Mouse (Mus musculus): ENCODE data around the gene Gm49325. TPM values are rescaled to one million over a fixed set of nuclear protein-coding genes. Genes with fewer than 3 reads are reported as not detected.

Gene Gm49325
- polyA plus RNA-seq (2015; fragmentation: Nextera tagmentation; extraction: Ambion mirVana) = 1.9 TPM in 1 of 2 replicates, not detected in the other

DNA sequence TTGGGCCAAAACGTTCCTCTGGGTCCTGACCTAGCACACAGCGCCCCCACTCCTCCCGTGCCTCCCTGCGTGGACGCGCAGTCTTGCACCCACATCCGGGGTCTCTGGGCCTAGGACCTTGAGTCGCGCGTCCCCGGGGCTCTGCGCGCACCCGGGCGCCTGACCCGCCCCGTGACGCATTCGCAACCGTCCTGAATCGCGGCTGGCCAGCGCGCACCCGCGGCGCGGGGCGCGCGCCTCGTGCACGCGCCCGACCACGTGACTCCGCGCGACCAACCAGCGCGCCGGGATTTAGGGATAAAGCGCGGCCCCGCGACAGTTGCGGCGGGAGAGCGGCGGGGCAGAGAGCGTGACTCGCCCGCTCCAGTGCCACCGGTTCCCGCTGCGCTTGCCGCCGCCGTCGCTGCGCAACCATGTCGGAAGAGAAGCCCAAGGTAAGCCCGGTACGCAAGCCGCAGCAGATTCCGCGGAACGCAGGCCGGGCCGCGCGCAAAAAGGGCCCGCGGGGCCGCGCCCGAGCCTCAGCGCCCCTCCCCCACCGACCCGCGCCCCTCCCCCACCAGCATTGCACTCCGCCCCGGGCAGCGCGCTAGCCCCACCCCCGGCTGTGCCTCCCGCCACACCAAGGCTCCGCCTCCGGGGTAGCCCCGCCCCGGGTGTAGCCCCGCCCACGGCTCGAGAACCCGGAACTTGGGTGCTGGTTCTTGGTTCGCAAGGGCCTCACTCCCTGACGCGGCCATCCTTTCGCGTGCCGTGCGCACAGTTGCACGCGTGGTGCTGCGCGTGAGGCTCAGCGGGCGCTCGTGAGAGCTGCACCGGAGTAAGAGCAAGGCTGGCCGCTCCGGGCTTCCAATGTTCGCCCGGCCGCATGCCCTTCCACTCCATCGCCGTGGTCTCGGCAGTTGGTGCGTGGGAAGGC is at the start of gene Gm49325, which contains the start of gene Sumo3:
TSS of gene Gm49325 (plus strand) at position 290 of the 919 bp plus-strand sequence.
TSS of gene Sumo3 (plus strand) at position 190 of the 919 bp plus-strand sequence.
- Histone ChIP-seq H3K4me3 (ENCODE audit: low read length) (peak within 1 kb of the TSS; percentile 79), H3K9me3 (ENCODE audit: control insufficient read depth, low read length) (0 out of 2 replicates have a peak, but pooled peaks cover 3% of the 10 kb centered on the region), H3K4me1 (ENCODE audit: control insufficient read depth, insufficient read depth, low read length) (peaks cover 7% of the 10 kb centered on the region; the same call in 1 of the 2 replicates), H3K27me3 (replicated peaks; ENCODE audit: control insufficient read depth, insufficient read depth, low read length) (no peaks in the 10 kb centered on the region), H3K4me2 (ENCODE audit: low read depth, low read length) (peak within 1 kb of the TSS; percentile 94), H3K27ac (ENCODE audit: low read length) (peak within 1 kb of the TSS; percentile 97), H3K9ac (ENCODE audit: low read depth, low read length) (peak within 1 kb of the TSS; percentile 85), H3K36me3 (ENCODE audit: control insufficient read depth, insufficient read depth, low read length) (peaks cover 11% of the 10 kb centered on the region)
- ATAC-seq = peak; percentile 90
- 1% methylated on average over 97 of the region's 119 CpGs for WGBS

- H3K27ac ChIP-seq (ENCODE audit: low read length) = no peak overlapping the region
- no peaks in the 10 kb centered on the region for H3K36me3 ChIP-seq (ENCODE audit: control insufficient read depth, insufficient read depth, low read length)
- H3K9me3 ChIP-seq (ENCODE audit: control insufficient read depth, low read length) = no peaks in the 10 kb centered on the region
- H3K4me3 ChIP-seq (ENCODE audit: low read length) = no peak overlapping the region
- ATAC-seq = no peak
- no peak overlapping the region for H3K9ac ChIP-seq (ENCODE audit: low read depth, low read length)
- no peaks in the 10 kb centered on the region for H3K27me3 ChIP-seq (replicated peaks; ENCODE audit: control insufficient read depth, insufficient read depth, low read length)
- WGBS = 84% methylated on average over 7 of the region's 7 CpGs
- H3K4me1 ChIP-seq (ENCODE audit: control insufficient read depth, insufficient read depth, low read length) = no peaks in the 10 kb centered on the region
- H3K4me2 ChIP-seq (ENCODE audit: low read depth, low read length) = no peak overlapping the region
Measured at GRCm38 (mm10) chr10:77556631-77557030, 49.4 kb upstream of the Gm49325 start.

DNA sequence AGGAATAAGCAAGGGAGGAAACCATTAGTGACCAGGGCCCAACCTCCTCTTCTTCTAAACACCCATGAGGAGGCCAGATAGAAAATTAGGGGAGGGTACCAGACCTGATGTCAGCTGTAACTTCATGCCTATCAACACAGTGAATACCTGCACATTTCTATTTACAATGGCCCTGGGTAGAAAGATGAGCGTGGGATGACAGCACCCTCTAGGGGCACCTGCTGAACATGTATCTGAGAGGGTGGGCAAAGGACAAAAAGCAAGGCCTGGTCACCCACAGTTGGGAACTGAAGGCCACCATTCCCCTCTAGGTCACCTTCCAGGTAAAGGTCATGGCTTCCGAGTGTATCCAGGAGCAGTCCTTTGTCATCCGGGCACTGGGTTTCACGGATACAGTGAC is 48.4 kb upstream of the Gm49325 start:
- Histone ChIP-seq H3K4me1 (ENCODE audit: control insufficient read depth, insufficient read depth, low read length) (no peaks in the 10 kb centered on the region), H3K4me2 (ENCODE audit: low read depth, low read length) (no peak overlapping the region), H3K9me3 (ENCODE audit: control insufficient read depth, low read length) (no peaks in the 10 kb centered on the region), H3K27ac (ENCODE audit: low read length) (no peak overlapping the region), H3K9ac (ENCODE audit: low read depth, low read length) (no peak overlapping the region), H3K4me3 (ENCODE audit: low read length) (no peak overlapping the region), H3K36me3 (ENCODE audit: control insufficient read depth, insufficient read depth, low read length) (no peaks in the 10 kb centered on the region), H3K27me3 (replicated peaks; ENCODE audit: control insufficient read depth, insufficient read depth, low read length) (no peaks in the 10 kb centered on the region)
- 85% methylated on average over 4 of the region's 4 CpGs for WGBS
- no peak for ATAC-seq

DNA sequence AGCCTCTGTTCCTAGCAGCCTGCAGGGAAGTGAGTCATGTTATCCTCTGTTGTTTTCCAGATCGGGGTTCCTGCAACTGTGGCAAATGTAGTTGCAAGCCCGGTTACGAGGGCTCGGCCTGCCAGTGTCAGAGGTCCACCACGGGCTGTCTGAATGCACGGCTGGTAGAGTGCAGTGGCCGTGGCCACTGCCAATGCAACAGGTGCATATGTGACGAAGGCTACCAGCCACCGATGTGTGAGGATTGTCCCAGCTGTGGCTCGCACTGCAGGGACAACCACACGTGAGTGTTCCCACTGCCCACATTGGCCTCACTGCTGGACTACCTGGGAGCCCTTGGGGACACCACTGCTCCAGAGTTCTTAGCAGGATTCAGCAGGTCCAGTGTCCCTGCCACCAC is 45.9 kb upstream of the Gm49325 start:
- H3K9me3 ChIP-seq (ENCODE audit: control insufficient read depth, low read length) = no peaks in the 10 kb centered on the region
- H3K27me3 ChIP-seq (replicated peaks; ENCODE audit: control insufficient read depth, insufficient read depth, low read length) = no peaks in the 10 kb centered on the region
- H3K4me2 ChIP-seq (ENCODE audit: low read depth, low read length) = no peak overlapping the region
- H3K36me3 ChIP-seq (ENCODE audit: control insufficient read depth, insufficient read depth, low read length) = no peaks in the 10 kb centered on the region
- no peak overlapping the region for H3K27ac ChIP-seq (ENCODE audit: low read length)
- H3K9ac ChIP-seq (ENCODE audit: low read depth, low read length) = no peak overlapping the region
- ATAC-seq = no peak
- no peaks in the 10 kb centered on the region for H3K4me1 ChIP-seq (ENCODE audit: control insufficient read depth, insufficient read depth, low read length)
- 87% methylated on average over 11 of the region's 11 CpGs for WGBS
- H3K4me3 ChIP-seq (ENCODE audit: low read length) = no peak overlapping the region

DNA sequence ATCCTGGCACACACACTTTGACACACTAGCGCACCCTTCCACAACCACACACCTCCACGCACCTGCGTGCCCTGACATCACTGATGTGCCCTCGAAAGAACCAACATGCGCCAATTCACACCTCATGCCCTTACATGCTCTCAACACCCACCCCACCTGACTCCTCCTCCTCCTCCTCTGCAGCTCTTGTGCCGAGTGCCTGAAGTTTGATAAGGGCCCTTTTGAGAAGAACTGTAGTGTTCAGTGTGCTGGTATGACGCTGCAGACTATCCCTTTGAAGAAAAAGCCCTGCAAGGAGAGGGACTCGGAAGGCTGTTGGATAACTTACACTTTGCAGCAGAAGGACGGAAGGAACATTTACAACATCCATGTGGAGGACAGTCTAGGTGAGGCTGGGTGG is 45.2 kb upstream of the Gm49325 start:
- H3K4me2 ChIP-seq (ENCODE audit: low read depth, low read length) = no peak overlapping the region
- no peaks in the 10 kb centered on the region for H3K36me3 ChIP-seq (ENCODE audit: control insufficient read depth, insufficient read depth, low read length)
- no peak overlapping the region for H3K4me3 ChIP-seq (ENCODE audit: low read length)
- H3K27ac ChIP-seq (ENCODE audit: low read length) = no peak overlapping the region
- no peaks in the 10 kb centered on the region for H3K4me1 ChIP-seq (ENCODE audit: control insufficient read depth, insufficient read depth, low read length)
- no peaks in the 10 kb centered on the region for H3K27me3 ChIP-seq (replicated peaks; ENCODE audit: control insufficient read depth, insufficient read depth, low read length)
- ATAC-seq = no peak
- no peak overlapping the region for H3K9ac ChIP-seq (ENCODE audit: low read depth, low read length)
- no peaks in the 10 kb centered on the region for H3K9me3 ChIP-seq (ENCODE audit: control insufficient read depth, low read length)
- WGBS = 84% methylated on average over 9 of the region's 9 CpGs

GRCm38 (mm10) chr10:77561508-77561907 is 44.5 kb upstream of the Gm49325 start:
- no peak overlapping the region for H3K4me2 ChIP-seq (ENCODE audit: low read depth, low read length)
- WGBS = 65% methylated on average over 2 of the region's 2 CpGs
- no peaks in the 10 kb centered on the region for H3K9me3 ChIP-seq (ENCODE audit: control insufficient read depth, low read length)
- H3K27ac ChIP-seq (ENCODE audit: low read length) = no peak overlapping the region
- no peak for ATAC-seq
- H3K4me3 ChIP-seq (ENCODE audit: low read length) = no peak overlapping the region
- H3K9ac ChIP-seq (ENCODE audit: low read depth, low read length) = no peak overlapping the region
- H3K27me3 ChIP-seq (replicated peaks; ENCODE audit: control insufficient read depth, insufficient read depth, low read length) = no peaks in the 10 kb centered on the region
- no peaks in the 10 kb centered on the region for H3K4me1 ChIP-seq (ENCODE audit: control insufficient read depth, insufficient read depth, low read length)
- no peaks in the 10 kb centered on the region for H3K36me3 ChIP-seq (ENCODE audit: control insufficient read depth, insufficient read depth, low read length)

DNA sequence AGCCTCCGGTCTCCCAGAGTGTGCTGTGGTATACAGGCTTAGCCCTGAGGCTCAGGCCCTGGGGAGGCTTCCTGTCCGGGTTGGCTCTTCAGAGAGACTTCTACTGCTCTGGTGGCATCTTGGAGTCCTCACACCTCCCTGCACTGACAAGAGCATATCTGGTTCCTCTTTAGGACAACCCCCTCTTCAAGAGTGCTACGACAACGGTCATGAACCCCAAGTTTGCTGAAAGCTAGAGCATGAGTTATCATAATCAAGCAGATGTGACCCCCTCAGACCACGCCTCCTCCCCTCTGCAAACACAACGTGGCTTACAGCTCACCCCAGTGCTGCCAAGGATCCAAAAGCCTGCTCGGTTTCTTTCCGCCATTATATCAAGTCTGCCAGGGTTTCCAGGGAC is 41.0 kb upstream of the Gm49325 start:
- Histone ChIP-seq H3K36me3 (ENCODE audit: control insufficient read depth, insufficient read depth, low read length) (no peaks in the 10 kb centered on the region), H3K4me1 (ENCODE audit: control insufficient read depth, insufficient read depth, low read length) (peaks cover 15% of the 10 kb centered on the region), H3K27me3 (replicated peaks; ENCODE audit: control insufficient read depth, insufficient read depth, low read length) (no peaks in the 10 kb centered on the region), H3K4me3 (ENCODE audit: low read length) (no peak overlapping the region), H3K9ac (ENCODE audit: low read depth, low read length) (no peak overlapping the region), H3K4me2 (ENCODE audit: low read depth, low read length) (no peak overlapping the region), H3K9me3 (ENCODE audit: control insufficient read depth, low read length) (no peaks in the 10 kb centered on the region), H3K27ac (ENCODE audit: low read length) (no peak overlapping the region)
- no peak for ATAC-seq
- WGBS = 81% methylated on average over 8 of the region's 8 CpGs

DNA sequence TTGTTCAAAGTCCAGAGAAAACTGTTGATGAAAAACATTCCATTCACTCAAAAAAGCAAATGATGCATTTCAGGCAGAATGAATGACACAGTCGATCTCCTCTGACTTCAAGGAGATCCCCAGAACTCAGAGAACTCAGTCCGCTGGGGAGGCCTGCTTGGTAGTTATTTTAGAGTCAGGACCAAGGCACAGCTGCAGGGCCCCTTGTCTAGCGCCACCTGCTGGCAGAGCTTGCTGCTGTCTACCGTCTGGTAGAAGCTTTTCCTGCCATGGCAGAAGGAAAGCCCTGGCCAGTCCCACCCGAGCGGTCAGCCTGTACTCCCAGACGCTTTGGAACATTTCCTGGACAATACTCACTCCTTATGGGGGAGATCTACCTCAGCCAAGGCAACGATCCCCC is 39.3 kb upstream of the Gm49325 start:
- peaks cover 19% of the 10 kb centered on the region for H3K4me1 ChIP-seq (ENCODE audit: control insufficient read depth, insufficient read depth, low read length)
- 33% methylated on average over 8 of the region's 8 CpGs for WGBS
- H3K27ac ChIP-seq (ENCODE audit: low read length) = peak overlapping the region; percentile 71
- no peak overlapping the region for H3K4me2 ChIP-seq (ENCODE audit: low read depth, low read length)
- no peak overlapping the region for H3K4me3 ChIP-seq (ENCODE audit: low read length)
- no peaks in the 10 kb centered on the region for H3K27me3 ChIP-seq (replicated peaks; ENCODE audit: control insufficient read depth, insufficient read depth, low read length)
- no peaks in the 10 kb centered on the region for H3K36me3 ChIP-seq (ENCODE audit: control insufficient read depth, insufficient read depth, low read length)
- ATAC-seq = no peak
- no peaks in the 10 kb centered on the region for H3K9me3 ChIP-seq (ENCODE audit: control insufficient read depth, low read length)
- no peak overlapping the region for H3K9ac ChIP-seq (ENCODE audit: low read depth, low read length)

- H3K9me3 ChIP-seq (ENCODE audit: control insufficient read depth, low read length) = no peaks in the 10 kb centered on the region
- 27% methylated on average over 7 of the region's 7 CpGs for WGBS
- no peaks in the 10 kb centered on the region for H3K27me3 ChIP-seq (replicated peaks; ENCODE audit: control insufficient read depth, insufficient read depth, low read length)
- H3K4me3 ChIP-seq (ENCODE audit: low read length) = no peak overlapping the region
- H3K9ac ChIP-seq (ENCODE audit: low read depth, low read length) = 0 out of 2 replicates have a peak overlapping the region, but pooled peaks have one; percentile 40
- ATAC-seq = peak; percentile 24
- peak overlapping the region; percentile 32; the same call in 1 of the 2 replicates for H3K4me2 ChIP-seq (ENCODE audit: low read depth, low read length)
- H3K36me3 ChIP-seq (ENCODE audit: control insufficient read depth, insufficient read depth, low read length) = no peaks in the 10 kb centered on the region
- H3K4me1 ChIP-seq (ENCODE audit: control insufficient read depth, insufficient read depth, low read length) = peaks cover 23% of the 10 kb centered on the region
- H3K27ac ChIP-seq (ENCODE audit: low read length) = peak overlapping the region; percentile 89
Measured at GRCm38 (mm10) chr10:77569481-77569880, 36.5 kb upstream of the Gm49325 start.

All from intestine, embryonic 16.5 days (tissue).